Mouse (Mus musculus) adrenal gland, adult 2 months (tissue): Measurements from ENCODE around the gene Vegfc. TPM values are rescaled to one million over a fixed set of nuclear protein-coding genes. Genes with fewer than 3 reads are reported as not detected.

Experiments used
- DNase-seq: peaks from one replicate; pipeline ENCODE4 v3.0.0; 2021
- polyA plus RNA-seq: library from polyadenylated mRNA; depleted of rRNA; stranded (reverse); fragments of >200 nt; gene quantifications from 2 replicates; pipeline ENCODE4 v1.2.3, GENCODE M21; 2012
- total RNA-seq, 2 experiments: library from RNA; stranded (reverse); gene quantifications; 2 replicates each; pipeline ENCODE4 v1.2.3; 2021

Vegfc gene
- total and polyA plus RNA-seq, 3 experiments: 2.9 to 6.8 (median 4.5) TPM

GRCm38 (mm10) chr8:54185927-54186326, 108.5 kb downstream of the Vegfc start:
- DNase-seq: no peak

DNA sequence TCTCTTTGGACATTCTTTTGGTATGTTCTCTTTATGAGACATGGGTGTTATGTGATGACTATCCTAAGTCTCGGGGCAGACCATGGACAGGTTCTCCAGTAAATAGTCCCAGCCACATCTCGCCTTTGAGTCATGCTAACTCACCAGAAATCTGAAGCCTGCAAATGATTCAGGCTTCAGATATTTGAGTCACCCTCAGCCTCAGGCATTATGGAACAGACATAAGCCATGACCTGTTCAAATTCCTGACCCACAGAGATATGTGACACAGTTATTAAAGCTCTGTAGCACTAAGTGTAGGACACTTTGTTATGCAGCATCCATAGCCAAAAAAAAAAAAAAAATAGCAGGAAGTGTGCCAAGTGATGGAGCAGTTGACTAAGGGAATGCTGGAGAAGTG, 138.8 kb downstream of the Vegfc start:
- no peak for DNase-seq

- DNase-seq: no peak
Measured at GRCm38 (mm10) chr8:54228801-54229204, 151.4 kb downstream of the Vegfc start.

GRCm38 (mm10) chr8:54230638-54231037, 153.2 kb downstream of the Vegfc start:
- no peak for DNase-seq

DNA sequence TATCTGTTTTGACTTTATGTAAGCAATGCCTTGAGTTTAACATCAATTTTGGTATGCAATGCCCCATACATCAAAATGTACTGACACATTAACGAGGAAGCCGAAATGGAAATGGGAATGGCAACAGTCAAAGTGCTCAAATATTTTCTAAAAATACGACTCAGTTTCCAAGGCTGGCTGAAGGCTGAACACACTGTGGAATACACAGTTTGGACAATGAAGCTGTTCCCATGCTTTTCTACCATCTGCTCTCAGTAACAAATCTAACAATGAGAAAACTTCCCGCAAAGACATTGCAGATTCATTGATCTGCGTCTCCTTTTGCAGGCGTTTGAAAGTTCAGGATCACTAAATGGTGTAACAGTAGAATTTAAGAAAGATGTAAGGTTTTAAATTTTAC, 155.9 kb downstream of the Vegfc start:
- DNase-seq: no peak
